Mouse (Mus musculus): Measurements from ENCODE around the gene Tmem140. TPM values are rescaled to one million over a fixed set of nuclear protein-coding genes. Genes with fewer than 3 reads are reported as not detected.
A peak's percentile ranks its signal among the peaks of the same experiment; 100 is the strongest.

Gene Tmem140
- polyA plus RNA-seq, 1 experiment from 2014 or later = 2.7 TPM

- peak; percentile 91 for ATAC-seq (ENCODE audit: low FRiP score, low read depth)
- Histone ChIP-seq H3K4me1 (peaks cover 24% of the 10 kb centered on the region), H3K4me3 (peak within 1 kb of the TSS; percentile 78), H3K9me3 (no peaks in the 10 kb centered on the region), H3K36me3 (peaks cover 64% of the 10 kb centered on the region), H3K27ac (peak within 1 kb of the TSS; percentile 95), H3K27me3 (no peaks in the 10 kb centered on the region), H3K4me2 (replicated peaks) (peak within 1 kb of the TSS; percentile 78), H3K9ac (peak within 1 kb of the TSS; percentile 86)
- WGBS = under 1% methylated on average over 56 of the region's 56 CpGs
Observed at GRCm38 (mm10) chr6:34877509-34878321, 14.8 kb downstream of the Tmem140 start, which contains the start of gene Cyren. TSS of gene Cyren (minus strand) at chr6:34878060.

- Histone ChIP-seq H3K4me3 (no peak overlapping the region), H3K27me3 (no peaks in the 10 kb centered on the region), H3K9ac (no peak overlapping the region), H3K4me1 (peaks cover 24% of the 10 kb centered on the region), H3K27ac (peak overlapping the region; percentile 95; the same call in 1 of the 2 replicates), H3K36me3 (peaks cover 62% of the 10 kb centered on the region), H3K9me3 (no peaks in the 10 kb centered on the region), H3K4me2 (replicated peaks) (no peak overlapping the region)
- 79% methylated on average over 16 of the region's 16 CpGs for WGBS
- no peak for ATAC-seq (ENCODE audit: low FRiP score, low read depth)
Observed at GRCm38 (mm10) chr6:34879101-34879740, 16.3 kb downstream of the Tmem140 start.

- Histone ChIP-seq H3K27ac (no peak overlapping the region), H3K9ac (no peak overlapping the region), H3K4me1 (peaks cover 24% of the 10 kb centered on the region), H3K4me3 (no peak overlapping the region), H3K4me2 (replicated peaks) (no peak overlapping the region), H3K27me3 (no peaks in the 10 kb centered on the region), H3K9me3 (no peaks in the 10 kb centered on the region), H3K36me3 (peaks cover 65% of the 10 kb centered on the region)
- no peak for ATAC-seq (ENCODE audit: low FRiP score, low read depth)
- 58% methylated on average over 6 of the region's 6 CpGs for WGBS
Observed at GRCm38 (mm10) chr6:34879911-34880475, 17.0 kb downstream of the Tmem140 start.

- no peaks in the 10 kb centered on the region for H3K27me3 ChIP-seq
- H3K27ac ChIP-seq = no peak overlapping the region
- peaks cover 86% of the 10 kb centered on the region for H3K36me3 ChIP-seq
- WGBS = 77% methylated on average over 7 of the region's 7 CpGs
- ATAC-seq (ENCODE audit: low FRiP score, low read depth) = no peak
- no peak overlapping the region for H3K4me2 ChIP-seq (replicated peaks)
- no peaks in the 10 kb centered on the region for H3K9me3 ChIP-seq
- H3K9ac ChIP-seq = no peak overlapping the region
- no peak overlapping the region for H3K4me3 ChIP-seq
- H3K4me1 ChIP-seq = no peaks in the 10 kb centered on the region
Observed at GRCm38 (mm10) chr6:34884724-34885123, 21.8 kb downstream of the Tmem140 start.

GRCm38 (mm10) chr6:34887131-34887850 is 24.3 kb downstream of the Tmem140 start:
- WGBS = 76% methylated on average over 6 of the region's 6 CpGs
- H3K27ac ChIP-seq = 0 out of 2 replicates have a peak overlapping the region, but pooled peaks have one; percentile 10

GRCm38 (mm10) chr6:34889185-34889584 is 26.2 kb downstream of the Tmem140 start:
- H3K36me3 ChIP-seq = peaks cover 88% of the 10 kb centered on the region
- ATAC-seq (ENCODE audit: low FRiP score, low read depth) = no peak
- no peak overlapping the region for H3K27ac ChIP-seq
- 68% methylated on average over 4 of the region's 4 CpGs for WGBS
- no peaks in the 10 kb centered on the region for H3K27me3 ChIP-seq
- no peak overlapping the region for H3K9ac ChIP-seq
- no peaks in the 10 kb centered on the region for H3K9me3 ChIP-seq
- H3K4me3 ChIP-seq = no peak overlapping the region
- no peaks in the 10 kb centered on the region for H3K4me1 ChIP-seq
- no peak overlapping the region for H3K4me2 ChIP-seq (replicated peaks)

More at GRCm38 (mm10) chr6:34887131-34887850, 24.3 kb downstream of the Tmem140 start:
- Histone ChIP-seq H3K4me1 (no peaks in the 10 kb centered on the region), H3K4me3 (no peak overlapping the region), H3K9ac (no peak overlapping the region), H3K9me3 (no peaks in the 10 kb centered on the region), H3K27me3 (no peaks in the 10 kb centered on the region), H3K4me2 (replicated peaks) (no peak overlapping the region), H3K36me3 (peaks cover 86% of the 10 kb centered on the region)
- peak; percentile 80; the same call in 1 of the 2 replicates for ATAC-seq (ENCODE audit: low FRiP score, low read depth)

GRCm38 (mm10) chr6:34895569-34895968 is 32.6 kb downstream of the Tmem140 start:
- H3K27ac ChIP-seq = no peak overlapping the region
- 85% methylated on average over 7 of the region's 7 CpGs for WGBS
- H3K4me2 ChIP-seq (replicated peaks) = no peak overlapping the region
- H3K9me3 ChIP-seq = no peaks in the 10 kb centered on the region
- no peaks in the 10 kb centered on the region for H3K4me1 ChIP-seq
- no peak overlapping the region for H3K9ac ChIP-seq
- 0 out of 2 replicates have a peak, but pooled peaks have one; percentile 8 for ATAC-seq (ENCODE audit: low FRiP score, low read depth)
- H3K27me3 ChIP-seq = no peaks in the 10 kb centered on the region
- H3K36me3 ChIP-seq = peaks cover 89% of the 10 kb centered on the region
- no peak overlapping the region for H3K4me3 ChIP-seq

GRCm38 (mm10) chr6:34896168-34896780 is 33.3 kb downstream of the Tmem140 start:
- no peaks in the 10 kb centered on the region for H3K4me1 ChIP-seq
- no peak for ATAC-seq (ENCODE audit: low FRiP score, low read depth)
- H3K4me2 ChIP-seq (replicated peaks) = no peak overlapping the region
- H3K27me3 ChIP-seq = no peaks in the 10 kb centered on the region
- 56% methylated on average over 16 of the region's 16 CpGs for WGBS
- H3K27ac ChIP-seq = no peak overlapping the region
- H3K36me3 ChIP-seq = peaks cover 89% of the 10 kb centered on the region
- no peak overlapping the region; the same call in 1 of the 2 replicates for H3K9ac ChIP-seq
- no peak overlapping the region for H3K4me3 ChIP-seq
- no peaks in the 10 kb centered on the region for H3K9me3 ChIP-seq

- 89% methylated on average over 2 of the region's 2 CpGs for WGBS
- H3K4me3 ChIP-seq = no peak overlapping the region
- H3K4me2 ChIP-seq (replicated peaks) = no peak overlapping the region
- H3K9ac ChIP-seq = no peak overlapping the region
- ATAC-seq (ENCODE audit: low FRiP score, low read depth) = 0 out of 2 replicates have a peak, but pooled peaks have one; percentile 10
- H3K4me1 ChIP-seq = no peaks in the 10 kb centered on the region
- no peaks in the 10 kb centered on the region for H3K27me3 ChIP-seq
- no peaks in the 10 kb centered on the region for H3K9me3 ChIP-seq
- H3K36me3 ChIP-seq = peaks cover 88% of the 10 kb centered on the region
- H3K27ac ChIP-seq = no peak overlapping the region
Observed at GRCm38 (mm10) chr6:34899127-34899526, 36.2 kb downstream of the Tmem140 start.

- Histone ChIP-seq H3K27me3 (no peaks in the 10 kb centered on the region), H3K27ac (no peak overlapping the region), H3K9ac (no peak overlapping the region), H3K4me3 (no peak overlapping the region), H3K4me2 (replicated peaks) (no peak overlapping the region), H3K36me3 (peaks cover 86% of the 10 kb centered on the region), H3K4me1 (no peaks in the 10 kb centered on the region), H3K9me3 (no peaks in the 10 kb centered on the region)
- no peak for ATAC-seq (ENCODE audit: low FRiP score, low read depth)
- 63% methylated on average over 2 of the region's 2 CpGs for WGBS
Observed at GRCm38 (mm10) chr6:34900990-34901389, 38.0 kb downstream of the Tmem140 start.

GRCm38 (mm10) chr6:34901911-34902444 is 39.0 kb downstream of the Tmem140 start:
- Histone ChIP-seq H3K27me3 (no peaks in the 10 kb centered on the region), H3K4me3 (no peak overlapping the region), H3K9me3 (no peaks in the 10 kb centered on the region), H3K27ac (no peak overlapping the region), H3K36me3 (peaks cover 92% of the 10 kb centered on the region), H3K4me1 (no peaks in the 10 kb centered on the region), H3K4me2 (replicated peaks) (no peak overlapping the region), H3K9ac (no peak overlapping the region)
- ATAC-seq (ENCODE audit: low FRiP score, low read depth) = no peak
- 67% methylated on average over 9 of the region's 9 CpGs for WGBS

All from limb, embryonic 13.5 days (tissue).